8 mouse cellular contexts compared by ENCODE assay signal in the genomic region with DNA sequence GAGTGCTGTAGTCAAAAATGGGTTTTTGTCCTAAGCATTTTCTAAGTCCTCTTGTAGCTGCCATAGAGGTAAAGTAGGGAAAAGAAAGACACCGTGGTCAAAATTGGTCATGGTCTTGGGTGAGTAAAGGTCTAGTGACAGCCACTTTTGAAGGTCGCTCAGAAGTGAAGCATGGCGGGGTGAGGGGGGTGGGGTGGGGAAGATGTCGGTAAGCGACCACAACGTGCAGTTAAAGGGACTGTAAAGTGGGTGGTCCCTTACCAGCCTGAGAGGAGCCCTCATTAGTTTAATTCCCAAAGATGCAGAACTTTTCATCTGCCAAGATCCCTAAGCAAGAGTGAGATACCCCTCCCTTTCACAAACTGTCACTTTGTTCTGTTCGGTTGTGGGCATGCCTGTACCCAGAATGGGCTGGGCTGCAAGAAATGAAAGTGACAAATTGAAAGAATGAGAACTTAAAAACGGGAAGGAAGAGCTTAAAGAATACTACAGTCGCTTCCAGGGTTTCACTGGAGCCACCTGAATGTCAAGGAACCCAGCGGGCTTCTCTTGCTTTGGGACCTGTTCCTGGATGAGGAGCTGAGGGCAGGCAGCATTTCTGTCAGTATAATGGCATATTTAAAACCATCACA. TPM values are rescaled to one million over a fixed set of nuclear protein-coding genes. Genes with fewer than 3 reads are reported as not detected.
DNase-seq lines count a peak whose midpoint lies in the region; ATAC-seq and TF ChIP-seq lines count a peak whose summit lies in the region.

No protein-coding gene starts in this region.

- H3K9me3 ChIP-seq in heart, embryonic 12.5 days (replicated peaks): no peaks in the 10 kb centered on the region
- no peaks in the 10 kb centered on the region for H3K9me3 ChIP-seq in ES-E14 (ENCODE audit: control insufficient read depth, insufficient read depth, low read depth, low read length)
- H3K9me3 ChIP-seq in hindbrain, embryonic 10.5 days: no peaks in the 10 kb centered on the region
- no peaks in the 10 kb centered on the region for H3K9me3 ChIP-seq in midbrain, embryonic 11.5 days (ENCODE audit: control insufficient read depth, low read length)

- peaks cover 36% of the 10 kb centered on the region for H3K4me1 ChIP-seq in heart, embryonic 12.5 days (replicated peaks)
- H3K4me1 ChIP-seq in ES-E14 (ENCODE audit: control insufficient read depth in 2 of 2, insufficient read depth in 2 of 2, low read length in 2 of 2, poor library complexity in 1 of 2): peaks cover 6% of the 10 kb centered on the region in 2 experiments; a peak in 2 of 4 replicates
- H3K4me1 ChIP-seq in hindbrain, embryonic 10.5 days (replicated peaks): peaks cover 35% of the 10 kb centered on the region
- H3K4me1 ChIP-seq in midbrain, embryonic 11.5 days (ENCODE audit: control insufficient read depth, insufficient read depth, low read length): peaks cover 11% of the 10 kb centered on the region; the same call in 1 of the 2 replicates

- peak overlapping the region; percentile 86 for H3K9ac ChIP-seq in heart, embryonic 12.5 days
- H3K9ac ChIP-seq in ES-E14 (ENCODE audit: insufficient read depth, low read depth, low read length, poor library complexity, severe bottlenecking): peak overlapping the region; percentile 35; the same call in 1 of the 2 replicates
- H3K9ac ChIP-seq in midbrain, embryonic 11.5 days (ENCODE audit: low read length): peak overlapping the region; percentile 61

- ATAC-seq in heart, embryonic 12.5 days (ENCODE audit: insufficient number of reproducible peaks, low FRiP score): no peak
- no peak for ATAC-seq in midbrain, embryonic 11.5 days (ENCODE audit: low FRiP score)

- H3K27ac ChIP-seq in heart, embryonic 12.5 days (ENCODE audit: poor library complexity, severe bottlenecking): no peak overlapping the region
- no peak overlapping the region for H3K27ac ChIP-seq in ES-E14 (ENCODE audit: insufficient read depth, low read depth, low read length, poor library complexity, severe bottlenecking)
- H3K27ac ChIP-seq in hindbrain, embryonic 10.5 days: no peak overlapping the region
- no peak overlapping the region for H3K27ac ChIP-seq in midbrain, embryonic 11.5 days (ENCODE audit: low read depth, low read length)

- H3K36me3 ChIP-seq in heart, embryonic 12.5 days: peaks cover 15% of the 10 kb centered on the region
- peaks cover 3% of the 10 kb centered on the region; the same call in 1 of the 2 replicates for H3K36me3 ChIP-seq in ES-E14 (ENCODE audit: control insufficient read depth, insufficient read depth, low read length, poor library complexity, severe bottlenecking)
- H3K36me3 ChIP-seq in hindbrain, embryonic 10.5 days: no peaks in the 10 kb centered on the region; the same call in 1 of the 2 replicates
- H3K36me3 ChIP-seq in midbrain, embryonic 11.5 days (ENCODE audit: control insufficient read depth, insufficient read depth, low read length): no peaks in the 10 kb centered on the region

- 10% methylated on average over 10 of the region's 10 CpGs for WGBS in heart, embryonic 12.5 days
- WGBS in hindbrain, embryonic 10.5 days: 13% methylated on average over 10 of the region's 10 CpGs
- 14% methylated on average over 10 of the region's 10 CpGs for WGBS in midbrain, embryonic 11.5 days

- peak overlapping the region; percentile 74 for H3K4me2 ChIP-seq in heart, embryonic 12.5 days
- H3K4me2 ChIP-seq in midbrain, embryonic 11.5 days: peak overlapping the region; percentile 64

- H3K4me3 ChIP-seq in heart, embryonic 12.5 days: peak overlapping the region; percentile 90
- peak overlapping the region; percentile 78 to 90 for H3K4me3 ChIP-seq in ES-E14 (ENCODE audit: insufficient read depth in 1 of 2, low read depth in 1 of 2, low read length in 2 of 2, poor library complexity in 1 of 2, severe bottlenecking in 1 of 2)
- H3K4me3 ChIP-seq in hindbrain, embryonic 10.5 days: peak overlapping the region; percentile 83
- H3K4me3 ChIP-seq in midbrain, embryonic 11.5 days (ENCODE audit: low read depth, low read length): peak overlapping the region; percentile 65

- no peaks in the 10 kb centered on the region for H3K27me3 ChIP-seq in heart, embryonic 12.5 days (replicated peaks)
- no peaks in the 10 kb centered on the region; the same call in 1 of the 2 replicates for H3K27me3 ChIP-seq in hindbrain, embryonic 10.5 days (ENCODE audit: insufficient read depth, poor library complexity, severe bottlenecking)
- no peaks in the 10 kb centered on the region; the same call in 1 of the 2 replicates for H3K27me3 ChIP-seq in midbrain, embryonic 11.5 days (ENCODE audit: control insufficient read depth, insufficient read depth, low read length)

- no peak for DNase-seq in heart, adult 8-10 months (ENCODE audit: low spot score)
- DNase-seq in ES-E14 (ENCODE audit: low read depth, low spot score): no peak
- DNase-seq in hindbrain, embryonic 10.5 days (ENCODE audit: low spot score): no peak
- DNase-seq in midbrain, embryonic 11.5 days (ENCODE audit: low spot score, missing footprints): no peak
- no peak for DNase-seq in right cerebral cortex, postnatal 14 days
- no peak for DNase-seq in kidney, postnatal 10 days
- no peak for DNase-seq in cerebellum, postnatal 4 days (ENCODE audit: low spot score in 2 of 2)

- in situ Hi-C loops in ES-E14 (cut with MboI; ENCODE audit: low sequenced_read_pairs in 2 of 2, unreplicated experiment in 2 of 2): no loop called here

TF ChIP-seq in ES-E14, 5 proteins besides CTCF, POLR2A, EP300 and RAD21:
- TF ChIP-seq ZNF384 (IDR thresholded peaks at IDR 0.05; ENCODE audit: low read depth, low read length) (no peak), HCFC1 (IDR thresholded peaks at IDR 0.05; ENCODE audit: borderline replicate concordance, insufficient read depth, low read length) (no peak), CHD2 (IDR thresholded peaks at IDR 0.05; ENCODE audit: low read depth, low read length) (no peak), MAFK (IDR thresholded peaks at IDR 0.05; ENCODE audit: insufficient read depth, low read depth, low read length) (no peak), ZC3H11A (IDR thresholded peaks at IDR 0.05; ENCODE audit: borderline replicate concordance, low read depth, low read length) (no peak)

RNA-seq across cellular contexts. Expression of a gene that starts 1.5 kb away (rescaled TPM):
- 22.0 and 22.7 TPM in 2 replicates for polyA plus RNA-seq in heart, embryonic 12.5 days (2016; fragmentation: Nextera tagmentation; extraction: Ambion mirVana)
- total RNA-seq in heart, adult 8-10 months (2022): 10 to 100 TPM; 33.9 to 36.9 (median 36.4) TPM
- total RNA-seq in ES-E14 (2012; rRNA removed): 52.8 and 87.9 TPM in 2 replicates
- 6.9 and 9.3 TPM in 2 replicates for polyA plus RNA-seq in hindbrain, embryonic 10.5 days (2016; fragmentation: Nextera tagmentation; extraction: Ambion mirVana)
- polyA plus RNA-seq in midbrain, embryonic 11.5 days (2014; fragmentation: Nextera tagmentation; extraction: Ambion mirVana): 5.2 and 5.4 TPM in 2 replicates

RNA-seq across cellular contexts. Expression of a gene that starts 29.0 kb away (rescaled TPM):
- polyA plus RNA-seq in heart, embryonic 12.5 days (2016; fragmentation: Nextera tagmentation; extraction: Ambion mirVana): 24.6 and 25.2 TPM in 2 replicates
- 10 to 100 TPM; 11.5 to 13.4 (median 12.8) TPM for total RNA-seq in heart, adult 8-10 months (2022)
- total RNA-seq in ES-E14 (2012; rRNA removed): 26.5 and 43.6 TPM in 2 replicates
- polyA plus RNA-seq in hindbrain, embryonic 10.5 days (2016; fragmentation: Nextera tagmentation; extraction: Ambion mirVana): 11.8 and 12.2 TPM in 2 replicates
- polyA plus RNA-seq in midbrain, embryonic 11.5 days (2014; fragmentation: Nextera tagmentation; extraction: Ambion mirVana): 14.0 and 15.4 TPM in 2 replicates

Comparison
In these comparisons a context has a peak if more than half of its experiments do, and no peak if none do; other contexts are left out.
1. H3K9ac ChIP-seq: peak in every context shown above with its lines; median percentile 86 in heart, embryonic 12.5 days; 61 in midbrain, embryonic 11.5 days; 35 in ES-E14.